Mouse (Mus musculus) hindbrain, embryonic 14.5 days (tissue): Measurements from ENCODE around the gene Lrp1. TPM values are rescaled to one million over a fixed set of nuclear protein-coding genes. Genes with fewer than 3 reads are reported as not detected.

Experiments used
- ATAC-seq: fragments of 200-750 bp; cut with Nextera tagmentation; 2 replicates; pipeline ENCODE4 v1.8.0; 2017; ENCODE audit warnings: moderate number of reproducible peaks, mild to moderate bottlenecking, moderate TSS enrichment, moderate library complexity; ENCODE audit not compliant: low FRiP score
- DNase-seq: peaks from one replicate; pipeline ENCODE4 v3.0.0-alpha.2; 2015; ENCODE audit warnings: low spot score
- H3K27ac ChIP-seq: fragments of 300-500 bp; sonication (generic); 2 replicates; pipeline ENCODE4 v1.5.1; 2014; ENCODE audit warnings: mild to moderate bottlenecking, moderate library complexity
- H3K27me3 ChIP-seq: fragments of 300-500 bp; sonication (generic); 2 replicates; pipeline ENCODE4 v1.6.1; 2014; ENCODE audit warnings: mild to moderate bottlenecking, low read length, mixed read lengths; ENCODE audit not compliant: control insufficient read depth, insufficient read depth
- H3K36me3 ChIP-seq: fragments of 300-500 bp; sonication (generic); replicated peaks from 2 replicates; pipeline ENCODE4 v1.6.1; 2014; ENCODE audit not compliant: control insufficient read depth, insufficient read depth
- H3K4me1 ChIP-seq: fragments of 300-500 bp; sonication (generic); replicated peaks from 2 replicates; pipeline ENCODE4 v1.6.1; 2014; ENCODE audit warnings: antibody characterized with exemption, low read length, mixed read lengths; ENCODE audit not compliant: control insufficient read depth, insufficient read depth
- H3K4me2 ChIP-seq: fragments of 300-500 bp; sonication (generic); replicated peaks from 2 replicates; pipeline ENCODE4 v1.6.1; 2014; ENCODE audit warnings: mild to moderate bottlenecking, moderate library complexity
- H3K4me3 ChIP-seq: fragments of 300-500 bp; sonication (generic); replicated peaks from 2 replicates; pipeline ENCODE4 v1.5.1; 2014; ENCODE audit warnings: mild to moderate bottlenecking, low read length
- H3K9ac ChIP-seq: fragments of 300-500 bp; sonication (generic); 2 replicates; pipeline ENCODE4 v1.6.1; 2014
- H3K9me3 ChIP-seq: fragments of 300-500 bp; sonication (generic); 2 replicates; pipeline ENCODE4 v1.6.1; 2016; ENCODE audit warnings: low read length; ENCODE audit not compliant: control insufficient read depth
- WGBS: fragments of 180-500 bp; shearing (Covaris S2); extraction: QIAGEN DNeasy Blood & Tissue Kit; methylation state at CpG from one replicate; pipeline ENCODE4 v1.1.7; 2014; 5-methylcytosine and 5-hydroxymethylcytosine counted together
- polyA plus RNA-seq: library from polyadenylated mRNA; unstranded; fragments of >200 nt; fragmentation: Nextera tagmentation; extraction: Ambion mirVana; gene quantifications from 2 replicates; pipeline ENCODE4 v1.2.1, GENCODE M21; 2014

The Lrp1 gene
- polyA plus RNA-seq, 1 experiment from 2014 or later, result 118 TPM

DNA sequence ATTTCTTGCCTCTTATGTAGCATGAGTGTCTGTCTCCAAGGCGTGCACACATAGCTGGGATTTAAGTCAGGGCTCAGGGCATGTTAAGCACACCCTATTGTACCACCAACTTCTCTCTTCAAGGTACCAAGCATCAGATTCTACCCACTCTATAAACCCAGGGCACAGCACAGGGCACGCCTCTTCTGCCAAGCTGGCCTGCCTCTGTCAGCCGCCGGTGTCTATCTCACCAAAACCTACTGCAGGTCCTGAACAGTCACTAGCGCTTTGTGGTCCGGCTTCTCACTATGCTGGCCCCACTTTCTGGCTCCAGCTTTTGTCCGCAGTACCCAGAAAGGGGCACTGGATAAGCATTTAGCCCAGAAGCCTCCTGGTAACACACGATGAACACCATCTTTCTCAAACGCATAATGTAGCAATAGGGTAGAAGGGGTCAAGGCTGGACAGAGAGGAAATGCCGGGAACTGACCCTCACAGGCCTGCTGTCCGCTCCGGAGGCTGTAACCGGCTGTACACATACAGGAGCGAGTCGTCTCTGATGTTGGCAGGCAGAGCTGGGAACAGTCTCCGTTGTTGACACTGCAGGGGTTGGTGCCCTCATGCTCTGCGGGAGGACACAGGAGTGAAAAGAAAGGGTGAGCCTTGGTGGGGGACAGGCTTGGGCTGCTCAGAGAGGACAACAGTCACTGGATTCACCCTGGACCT is 49.9 kb downstream of the Lrp1 start:
- no peaks in the 10 kb centered on the region for H3K27me3 ChIP-seq
- 92% methylated on average over 17 of the region's 17 CpGs for WGBS
- H3K4me2 ChIP-seq, result no peak overlapping the region
- H3K4me3 ChIP-seq, result no peak overlapping the region
- H3K27ac ChIP-seq, result no peak overlapping the region
- H3K9me3 ChIP-seq, result no peaks in the 10 kb centered on the region
- ATAC-seq (no peak), DNase-seq (no peak)
- H3K4me1 ChIP-seq, result no peaks in the 10 kb centered on the region
- no peak overlapping the region for H3K9ac ChIP-seq
- H3K36me3 ChIP-seq, result peaks cover 94% of the 10 kb centered on the region

DNA sequence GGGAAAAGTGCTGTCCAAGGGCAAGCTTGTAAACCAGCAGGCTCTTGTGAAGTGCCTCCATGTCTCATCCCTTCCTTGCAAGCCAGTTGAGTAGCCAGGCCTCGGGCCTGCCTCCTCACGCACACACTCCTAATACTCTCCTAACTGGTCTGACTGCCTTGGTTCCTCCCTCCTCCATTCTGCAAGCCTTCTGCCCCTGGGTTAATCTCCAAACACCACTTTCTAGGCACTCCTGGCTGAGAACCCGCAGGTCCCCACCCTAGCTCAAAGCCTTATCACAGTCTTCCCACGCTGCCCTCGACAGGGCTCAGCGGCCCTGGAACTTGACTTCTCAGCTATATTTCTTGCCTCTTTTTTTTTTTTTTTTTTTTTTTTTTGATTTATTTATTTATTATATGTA is 50.6 kb downstream of the Lrp1 start:
- ATAC-seq, result no peak
- WGBS, result 89% methylated on average over 6 of the region's 6 CpGs
- H3K4me3 ChIP-seq, result no peak overlapping the region
- no peaks in the 10 kb centered on the region for H3K4me1 ChIP-seq
- H3K27me3 ChIP-seq, result no peaks in the 10 kb centered on the region
- H3K4me2 ChIP-seq, result no peak overlapping the region
- H3K9me3 ChIP-seq, result no peaks in the 10 kb centered on the region
- peaks cover 91% of the 10 kb centered on the region for H3K36me3 ChIP-seq
- H3K9ac ChIP-seq, result no peak overlapping the region
- DNase-seq, result no peak
- no peak overlapping the region for H3K27ac ChIP-seq

DNA sequence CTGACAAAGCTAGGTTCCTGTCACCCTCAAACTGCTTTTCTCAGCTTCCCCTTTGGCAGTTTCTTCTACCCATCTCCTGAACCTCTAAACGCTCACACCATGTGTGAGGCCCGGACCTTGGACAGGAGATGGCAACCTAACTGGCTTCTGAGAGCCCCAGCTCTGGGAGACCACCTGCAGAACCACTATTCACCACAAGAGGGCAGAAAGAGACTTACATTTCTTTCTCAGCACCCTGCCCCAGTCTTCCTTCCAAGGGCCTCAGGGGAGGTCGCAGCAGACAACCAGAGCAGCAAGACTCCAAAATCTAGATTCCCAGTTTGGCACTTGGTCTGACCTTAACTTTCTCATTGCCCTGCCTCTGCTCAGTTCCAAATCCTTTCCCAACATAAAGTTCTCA is 51.5 kb downstream of the Lrp1 start:
- Histone ChIP-seq H3K27ac (no peak overlapping the region), H3K36me3 (peaks cover 90% of the 10 kb centered on the region), H3K9ac (no peak overlapping the region), H3K27me3 (no peaks in the 10 kb centered on the region), H3K9me3 (no peaks in the 10 kb centered on the region), H3K4me3 (no peak overlapping the region), H3K4me1 (no peaks in the 10 kb centered on the region), H3K4me2 (no peak overlapping the region)
- peak; percentile 56; the same call in 1 of the 2 replicates for ATAC-seq
- WGBS, result 32% methylated on average over 3 of the region's 3 CpGs
- DNase-seq, result peak; percentile 86

DNA sequence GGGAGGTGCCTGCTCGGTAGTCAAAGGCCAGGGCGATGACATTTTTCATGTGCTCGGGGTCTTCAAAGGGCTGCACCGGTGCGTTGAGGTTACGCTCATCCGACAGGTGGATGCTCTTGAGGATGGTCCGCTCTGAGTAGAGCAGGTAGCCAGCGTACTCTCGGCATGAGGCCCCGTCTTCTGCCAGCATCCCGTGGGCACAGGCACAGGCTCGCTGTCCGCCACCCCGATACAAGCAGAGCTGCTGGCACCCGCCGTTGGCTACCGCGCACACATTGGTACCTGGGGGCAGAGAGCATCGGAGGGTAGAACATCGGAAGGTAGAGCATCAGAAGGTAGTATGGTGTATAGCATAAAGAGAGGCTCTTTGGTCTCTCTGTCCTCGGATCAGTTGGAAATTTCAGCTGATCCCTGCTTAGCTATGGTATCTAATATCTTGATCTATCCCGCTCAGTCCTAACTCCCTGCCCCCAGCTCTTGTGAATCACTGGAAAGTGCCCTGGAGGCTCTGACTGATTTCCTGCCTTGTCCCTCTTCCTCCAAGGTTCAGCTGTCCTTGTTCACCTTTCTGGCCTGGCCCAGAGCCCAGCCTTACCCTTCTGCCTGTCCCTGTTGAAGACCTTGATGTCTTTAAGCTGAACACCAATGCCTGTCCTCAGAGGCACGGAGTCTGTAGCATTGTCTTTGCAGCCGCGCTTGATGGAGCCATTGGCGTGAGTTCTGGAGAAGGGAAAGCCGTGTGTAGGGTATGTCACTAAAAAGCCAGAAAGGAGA is 54.2 kb downstream of the Lrp1 start:
- H3K9me3 ChIP-seq, result no peaks in the 10 kb centered on the region
- no peak overlapping the region for H3K4me2 ChIP-seq
- no peak overlapping the region for H3K9ac ChIP-seq
- WGBS, result 95% methylated on average over 28 of the region's 28 CpGs
- no peak for DNase-seq
- no peaks in the 10 kb centered on the region for H3K27me3 ChIP-seq
- H3K27ac ChIP-seq, result no peak overlapping the region
- H3K4me3 ChIP-seq, result no peak overlapping the region
- H3K4me1 ChIP-seq, result no peaks in the 10 kb centered on the region
- ATAC-seq, result no peak
- peaks cover 90% of the 10 kb centered on the region for H3K36me3 ChIP-seq

DNA sequence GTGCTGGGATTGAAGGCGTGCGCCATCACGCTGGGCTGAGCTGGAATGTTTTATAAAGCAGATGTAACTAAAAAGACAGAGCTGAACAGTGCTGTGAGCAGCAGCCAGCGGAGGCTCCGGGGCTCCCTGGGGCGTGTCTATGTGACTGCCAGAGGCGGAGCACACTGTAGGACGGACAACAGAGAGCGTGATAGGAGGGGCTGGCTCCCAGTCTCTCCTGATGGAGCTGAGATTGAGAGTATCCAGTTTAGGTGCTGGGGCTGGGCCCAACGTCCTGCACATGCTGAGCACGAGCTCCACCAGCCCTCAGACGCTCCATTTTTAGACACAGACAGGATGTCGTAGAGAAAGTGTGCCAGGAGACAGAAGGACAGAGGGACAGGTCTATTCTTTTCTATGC is 56.6 kb downstream of the Lrp1 start:
- H3K36me3 ChIP-seq, result peaks cover 92% of the 10 kb centered on the region
- no peak overlapping the region for H3K4me3 ChIP-seq
- WGBS, result 51% methylated on average over 13 of the region's 13 CpGs
- H3K9ac ChIP-seq, result no peak overlapping the region
- no peaks in the 10 kb centered on the region for H3K9me3 ChIP-seq
- no peak overlapping the region for H3K27ac ChIP-seq
- ATAC-seq, result 0 out of 2 replicates have a peak, but pooled peaks have one; percentile 46
- H3K27me3 ChIP-seq, result no peaks in the 10 kb centered on the region
- H3K4me1 ChIP-seq, result no peaks in the 10 kb centered on the region
- H3K4me2 ChIP-seq, result no peak overlapping the region
- no peak for DNase-seq

DNA sequence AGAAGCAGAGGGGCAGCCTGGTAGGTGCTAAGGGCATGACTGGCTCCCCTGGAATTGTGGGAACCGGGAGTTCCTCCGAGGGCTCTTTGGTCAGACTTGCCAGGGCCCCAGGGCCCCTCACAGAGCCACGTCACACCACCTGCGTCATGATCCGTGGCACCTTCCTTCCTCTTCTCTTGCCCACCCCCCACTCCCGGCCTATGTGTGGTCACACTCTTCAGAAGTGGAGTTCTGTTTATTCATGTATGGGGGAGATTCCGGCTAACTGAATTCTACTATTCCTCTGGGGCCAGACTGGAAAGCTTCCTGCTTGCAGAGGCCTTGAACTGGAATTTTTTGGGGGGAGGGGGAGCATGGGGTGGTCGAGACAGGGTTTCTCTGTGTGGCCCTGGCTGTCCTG is 57.1 kb downstream of the Lrp1 start:
- 77% methylated on average over 7 of the region's 8 CpGs for WGBS
- Histone ChIP-seq H3K27me3 (no peaks in the 10 kb centered on the region), H3K4me2 (no peak overlapping the region), H3K9me3 (no peaks in the 10 kb centered on the region), H3K9ac (no peak overlapping the region), H3K27ac (no peak overlapping the region), H3K4me3 (no peak overlapping the region), H3K4me1 (no peaks in the 10 kb centered on the region), H3K36me3 (peaks cover 92% of the 10 kb centered on the region)
- no peak for DNase-seq
- ATAC-seq, result no peak

DNA sequence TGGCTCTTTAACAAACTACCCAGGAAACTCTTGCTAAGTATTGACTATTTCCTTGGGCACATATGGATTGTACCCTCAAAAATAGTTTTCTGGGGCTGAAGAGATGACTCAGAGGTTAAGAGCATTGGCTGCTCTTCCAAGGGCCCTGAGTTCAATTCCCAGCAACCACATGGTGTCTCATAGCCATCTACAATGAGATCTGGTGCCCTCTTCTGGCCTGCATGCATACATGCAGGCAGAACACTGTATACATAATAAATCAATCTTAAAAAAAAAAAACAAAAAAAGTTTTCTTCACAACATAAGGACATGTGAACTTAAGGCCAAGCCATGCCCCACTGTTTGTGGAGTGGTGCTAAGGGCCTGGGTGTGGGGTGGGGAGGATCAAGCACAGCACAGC is 59.8 kb downstream of the Lrp1 start:
- H3K27me3 ChIP-seq, result no peaks in the 10 kb centered on the region
- peaks cover 95% of the 10 kb centered on the region for H3K36me3 ChIP-seq
- H3K4me1 ChIP-seq, result no peaks in the 10 kb centered on the region
- ATAC-seq (no peak), DNase-seq (no peak)
- H3K9me3 ChIP-seq, result no peaks in the 10 kb centered on the region
- H3K27ac ChIP-seq, result no peak overlapping the region
- no peak overlapping the region for H3K4me3 ChIP-seq
- H3K4me2 ChIP-seq, result no peak overlapping the region
- no peak overlapping the region for H3K9ac ChIP-seq

DNA sequence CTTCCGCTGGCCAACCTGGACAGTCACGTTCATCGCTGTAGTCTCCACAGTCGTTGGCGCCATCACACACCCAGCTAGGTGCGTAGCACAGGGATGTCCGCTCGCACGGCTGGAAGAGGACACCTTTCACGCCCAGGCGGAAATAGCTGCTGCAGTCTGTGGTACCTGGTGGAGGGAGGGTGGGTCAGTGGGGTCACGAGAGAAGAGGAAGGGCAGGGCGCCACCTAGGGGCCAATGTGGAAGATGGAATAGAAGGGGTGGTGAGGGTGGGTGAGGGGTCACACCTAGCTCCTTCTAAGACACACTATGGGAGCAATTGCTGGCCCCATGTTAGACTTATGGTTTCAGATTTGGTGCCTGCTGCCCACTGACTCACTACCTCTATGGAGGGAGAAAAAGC is 63.6 kb downstream of the Lrp1 start:
- peaks cover 99% of the 10 kb centered on the region for H3K36me3 ChIP-seq
- no peak for DNase-seq
- H3K4me2 ChIP-seq, result no peak overlapping the region
- H3K27ac ChIP-seq, result no peak overlapping the region
- no peaks in the 10 kb centered on the region for H3K27me3 ChIP-seq
- no peak overlapping the region for H3K9ac ChIP-seq
- H3K9me3 ChIP-seq, result no peaks in the 10 kb centered on the region
- no peak overlapping the region for H3K4me3 ChIP-seq
- 88% methylated on average over 13 of the region's 13 CpGs for WGBS
- H3K4me1 ChIP-seq, result no peaks in the 10 kb centered on the region
- ATAC-seq, result no peak

DNA sequence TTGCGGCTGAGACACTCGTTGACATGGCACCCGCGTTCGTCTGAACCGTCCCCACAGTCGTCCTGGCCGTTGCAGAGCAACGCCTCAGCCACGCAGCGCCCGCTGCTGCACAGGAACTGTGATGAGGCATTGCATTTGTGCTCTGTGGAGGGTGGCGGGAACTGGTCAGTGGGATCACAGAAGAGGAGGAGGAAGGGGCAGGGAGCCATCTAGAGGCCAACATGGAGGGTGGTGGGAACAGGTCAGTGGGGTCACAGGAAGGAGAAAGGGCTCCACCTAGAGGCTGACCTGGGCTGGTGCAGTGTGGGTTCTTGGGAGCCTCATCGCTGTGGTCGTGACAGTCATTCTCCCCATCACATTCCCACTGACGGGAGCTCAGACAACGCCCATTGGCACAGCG is 65.2 kb downstream of the Lrp1 start:
- H3K4me3 ChIP-seq, result no peak overlapping the region
- H3K4me1 ChIP-seq, result no peaks in the 10 kb centered on the region
- peak; percentile 28; the same call in 1 of the 2 replicates for ATAC-seq
- no peak for DNase-seq
- H3K9ac ChIP-seq, result no peak overlapping the region
- no peaks in the 10 kb centered on the region for H3K9me3 ChIP-seq
- no peak overlapping the region for H3K27ac ChIP-seq
- H3K36me3 ChIP-seq, result peaks cover 99% of the 10 kb centered on the region
- H3K27me3 ChIP-seq, result no peaks in the 10 kb centered on the region
- 63% methylated on average over 18 of the region's 18 CpGs for WGBS
- no peak overlapping the region for H3K4me2 ChIP-seq
